Mouse (Mus musculus) CD4-positive, CD25-positive, alpha-beta regulatory T cell, adult 2 months (primary cell): Measurements from ENCODE around the gene Gnptg.

Experiments used
- DNase-seq: peaks from one replicate; pipeline ENCODE4 v3.0.0-alpha.2; 2012; ENCODE audit warnings: low read depth, low spot score

Gnptg gene

DNA sequence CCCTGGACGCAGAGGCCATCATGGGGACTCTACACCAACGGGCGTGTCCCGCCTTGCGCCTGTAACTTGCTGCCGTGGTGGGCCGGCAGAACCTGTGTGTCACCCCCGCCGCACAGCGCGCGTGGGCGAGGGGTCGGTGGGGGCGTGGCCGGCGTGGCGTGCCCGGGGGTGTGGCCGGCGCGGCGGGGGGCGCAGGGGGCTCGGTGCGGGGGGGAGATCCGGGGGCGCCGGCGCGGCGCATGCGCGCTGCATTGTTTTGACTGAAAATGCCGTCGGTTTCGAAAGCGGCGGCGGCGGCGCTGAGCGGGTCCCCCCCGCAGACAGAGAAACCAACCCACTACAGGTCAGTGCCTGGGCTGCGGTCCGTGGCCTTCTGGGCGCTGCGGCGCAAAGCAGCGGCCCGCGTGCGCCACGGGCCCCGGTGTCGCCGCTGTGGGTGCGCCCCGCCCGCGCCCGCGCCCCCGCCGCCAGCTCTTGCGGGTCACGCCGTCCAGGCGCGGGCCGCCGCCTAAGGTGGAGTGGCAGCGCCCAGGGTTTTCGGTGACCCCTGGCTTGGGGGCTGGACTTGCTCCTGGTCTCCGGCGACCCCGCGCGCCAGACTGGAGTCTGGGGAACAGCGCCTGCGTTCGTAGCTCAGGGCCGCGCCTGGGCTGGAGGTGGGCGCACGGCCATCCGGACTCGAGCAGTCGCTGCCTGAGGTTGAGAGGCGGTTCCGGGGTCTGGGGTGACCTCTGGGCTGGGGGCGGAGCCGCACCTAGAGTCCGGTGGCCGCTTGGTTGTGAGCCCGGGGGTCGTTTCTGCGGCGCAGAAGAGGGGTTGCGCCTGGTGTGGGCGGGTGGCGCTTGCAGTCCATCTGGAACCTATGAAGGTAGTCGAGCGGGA, 51.5 kb downstream of the Gnptg start, which contains the start of gene Unkl:
TSS of gene Unkl (plus strand) at position 248 of the 882 bp plus-strand sequence.
- peak; percentile 87 for DNase-seq

DNA sequence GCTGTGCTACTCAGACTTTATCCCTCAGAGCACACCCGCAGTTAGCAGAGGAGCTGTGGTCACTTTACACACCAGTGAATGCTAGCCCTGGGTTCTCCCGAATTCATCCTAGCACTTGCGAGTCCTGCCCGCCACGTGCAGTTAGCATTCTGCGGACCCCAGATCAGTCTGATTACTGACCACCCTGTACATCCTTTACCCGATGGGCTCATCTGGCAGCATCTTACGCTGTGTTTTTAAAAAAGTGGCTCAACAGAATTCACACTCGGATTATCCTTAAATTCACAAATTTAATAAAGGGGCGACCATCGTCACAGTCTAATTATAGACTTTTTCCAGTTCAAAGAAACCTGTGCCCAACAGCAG, 52.2 kb downstream of the Gnptg start:
- no peak for DNase-seq

- no peak for DNase-seq
These were observed 55.0 kb downstream of the Gnptg start for GRCm38 (mm10) chr17:25184961-25185360.

DNA sequence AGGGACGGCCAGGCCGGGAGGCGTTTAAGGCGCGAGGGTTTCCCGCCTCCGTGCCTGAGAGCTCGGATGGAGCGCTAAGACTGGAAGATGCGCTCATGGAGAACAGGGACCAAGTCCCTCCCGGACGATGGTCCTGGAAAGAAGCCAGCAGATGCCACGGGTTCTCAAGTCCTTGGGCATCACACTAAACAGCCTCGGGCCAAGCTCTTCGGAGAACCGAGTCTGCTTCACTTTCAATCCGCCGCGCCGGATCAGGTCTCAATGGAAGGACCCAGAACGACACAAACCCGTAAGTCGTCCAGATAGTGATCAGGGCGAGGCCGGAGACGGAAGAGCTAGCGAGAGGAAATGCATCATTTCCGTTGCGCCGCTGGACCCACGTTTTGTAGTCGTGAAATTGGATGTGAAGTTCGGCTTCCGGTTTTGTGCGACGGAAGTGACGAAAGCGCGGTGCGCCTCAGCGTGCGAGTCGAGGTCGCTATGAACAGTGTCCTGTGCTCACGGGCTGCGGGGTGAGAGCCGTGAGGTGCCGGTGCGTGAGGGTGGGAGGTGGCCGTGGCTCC, 55.7 kb downstream of the Gnptg start, which contains the start of gene BC003965:
TSS of gene BC003965 (plus strand) at position 426 of the 563 bp plus-strand sequence.
- peak; percentile 99 for DNase-seq
